Mouse (Mus musculus): ENCODE measurements around the gene Fgfrl1.

The Fgfrl1 gene

DNA sequence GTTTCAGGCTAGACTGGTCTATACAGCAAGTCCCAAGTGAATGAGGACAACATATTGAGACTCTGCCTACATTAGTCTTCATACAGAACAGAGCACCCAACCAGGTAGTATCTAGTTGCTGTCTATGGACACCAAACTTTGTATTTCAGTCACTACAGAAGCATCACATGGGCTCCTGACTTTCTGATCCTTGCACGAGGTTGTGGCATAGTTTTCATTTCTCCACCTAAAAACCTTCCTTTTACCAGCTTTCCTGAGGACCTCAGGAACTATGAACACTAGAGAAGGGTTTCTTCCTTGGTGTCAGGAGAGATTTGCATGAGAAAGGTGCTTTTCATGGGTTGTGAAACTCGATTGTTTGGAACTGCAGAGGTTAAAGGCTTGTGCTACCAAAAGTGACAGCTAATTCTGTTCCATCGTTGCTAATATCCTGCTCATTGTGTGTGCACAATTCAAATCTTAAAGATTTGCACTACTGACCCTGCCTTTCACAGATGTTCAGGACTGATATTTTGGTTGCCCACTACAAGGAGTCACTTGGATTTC is 23.7 kb upstream of the Fgfrl1 start:
- no peak for DNase-seq

GRCm38 (mm10) chr5:108668977-108669936 is 22.9 kb upstream of the Fgfrl1 start, which contains the start of gene Dgkq:
TSS of gene Dgkq (minus strand) at chr5:108669672.
- DNase-seq = peak; percentile 86

- DNase-seq = no peak
Measured at GRCm38 (mm10) chr5:108669986-108670385, 22.2 kb upstream of the Fgfrl1 start.

GRCm38 (mm10) chr5:108670785-108671184 is 21.4 kb upstream of the Fgfrl1 start:
- DNase-seq = peak; percentile 70

DNA sequence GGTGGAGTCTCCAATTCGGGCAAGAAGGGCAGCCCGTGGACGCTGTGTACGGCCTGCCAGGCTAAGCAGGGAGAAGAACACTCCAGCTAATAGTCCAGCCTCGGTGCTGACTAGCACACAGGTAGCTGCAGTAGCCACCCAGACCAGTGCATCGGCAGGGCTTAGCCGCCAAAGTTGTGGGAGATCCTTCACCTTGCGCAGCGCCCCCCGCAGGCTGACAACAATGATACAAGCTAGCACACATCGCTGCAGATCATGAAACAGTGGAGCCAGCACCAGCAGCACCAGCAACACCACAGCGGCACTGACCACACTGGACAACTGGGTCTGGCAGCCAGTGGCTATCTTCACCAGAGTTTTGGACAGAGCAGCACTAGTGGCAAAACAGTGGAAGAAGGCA is 20.4 kb upstream of the Fgfrl1 start:
- no peak for DNase-seq

GRCm38 (mm10) chr5:108674624-108675023 is 17.6 kb upstream of the Fgfrl1 start:
- no peak for DNase-seq

DNA sequence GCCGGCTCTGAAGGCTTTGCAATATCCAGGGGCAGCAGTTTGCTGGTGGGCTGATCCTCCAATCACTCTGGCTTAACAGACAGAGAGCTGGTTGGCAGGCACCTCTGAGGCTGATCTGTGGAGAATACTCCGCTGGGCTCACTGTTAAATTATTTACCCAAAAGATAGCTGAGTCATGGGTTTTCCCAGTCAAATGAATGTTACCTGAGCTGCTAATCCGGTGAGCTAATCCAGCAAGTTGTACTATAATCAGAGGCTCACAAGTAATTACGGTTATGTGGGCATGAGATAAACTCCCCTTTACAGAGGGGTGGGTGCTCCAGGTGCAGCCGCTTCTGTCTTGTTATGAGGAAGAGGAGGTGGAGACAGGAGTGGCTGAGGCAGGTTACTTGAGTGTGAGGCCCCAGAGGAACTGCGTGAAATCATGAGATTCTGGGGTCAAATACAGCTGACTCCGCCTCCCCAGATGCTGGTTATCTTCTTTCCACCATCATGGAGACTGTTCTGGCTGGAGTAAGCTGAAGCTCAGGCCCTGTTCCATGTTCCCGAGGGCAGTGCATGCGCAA is 16.8 kb upstream of the Fgfrl1 start, which contains the start of gene Slc26a1:
Gene Slc26a1 (minus strand): TSS at position 319 of the 566 bp plus-strand sequence.
- no peak for DNase-seq

GRCm38 (mm10) chr5:108676772-108677498 is 15.2 kb upstream of the Fgfrl1 start:
- no peak for DNase-seq

DNA sequence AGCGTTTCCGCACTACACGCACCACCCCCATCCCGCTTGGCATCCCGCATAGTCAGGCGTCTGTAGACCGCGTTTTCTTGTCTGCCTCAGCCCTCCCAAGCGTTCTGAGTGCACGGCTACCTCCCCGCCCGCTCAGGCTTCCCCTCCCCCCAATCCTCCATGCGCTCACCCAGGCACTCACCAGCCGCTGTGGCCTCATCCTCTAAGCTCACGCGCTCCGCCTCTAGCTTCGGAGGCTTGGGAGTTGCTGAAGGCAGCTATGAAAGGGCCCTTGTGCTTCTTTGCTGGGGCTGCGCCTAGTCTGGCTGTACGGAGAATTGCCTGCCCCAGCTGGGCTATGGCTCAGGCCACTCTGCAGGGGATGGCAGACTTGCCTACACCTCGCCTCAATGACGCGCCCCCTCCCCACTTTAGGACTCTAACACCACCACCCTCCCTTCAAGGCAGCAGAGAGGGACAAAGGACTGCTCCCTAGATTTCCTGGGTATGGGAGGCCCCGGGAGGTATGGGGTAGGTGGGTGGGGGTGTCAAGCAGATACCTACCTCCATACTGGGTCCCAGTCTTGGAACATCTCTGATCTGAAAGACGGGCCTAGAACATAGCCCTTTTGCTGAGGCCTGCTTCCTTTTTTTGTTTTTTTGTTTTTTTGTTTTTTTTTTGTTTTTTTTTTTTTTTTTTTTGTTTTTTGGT is 14.4 kb upstream of the Fgfrl1 start:
- no peak for DNase-seq

DNA sequence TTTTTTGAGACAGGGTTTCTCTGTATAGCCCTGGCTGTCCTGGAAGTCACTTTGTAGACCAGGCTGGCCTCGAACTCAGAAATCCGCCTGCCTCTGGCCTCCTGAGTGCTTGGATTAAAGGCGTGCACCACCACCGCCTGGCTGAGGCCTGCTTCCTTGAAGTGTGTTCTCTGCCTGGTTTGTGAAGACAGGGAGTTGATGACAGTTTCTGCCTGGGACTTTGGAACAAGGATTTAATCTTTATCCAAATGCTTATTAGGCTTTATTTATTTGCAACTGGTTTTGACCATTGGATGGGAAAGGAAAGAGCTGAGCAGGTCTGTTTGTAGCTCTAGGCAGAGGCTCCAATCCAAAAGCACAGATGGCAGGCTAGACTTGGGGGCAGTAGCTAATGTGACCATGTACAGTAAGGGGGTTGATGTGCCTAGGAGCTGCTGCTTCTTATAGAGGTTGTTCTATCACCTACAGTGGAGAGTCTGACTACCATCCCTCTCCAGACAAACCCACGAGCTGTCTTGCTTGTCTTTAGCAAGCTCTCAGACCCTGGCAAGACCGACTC is 13.8 kb upstream of the Fgfrl1 start:
- no peak for DNase-seq

- DNase-seq = no peak
Measured at GRCm38 (mm10) chr5:108679909-108680308, 12.3 kb upstream of the Fgfrl1 start.

- DNase-seq = no peak
Measured at GRCm38 (mm10) chr5:108680871-108681270, 11.3 kb upstream of the Fgfrl1 start.

DNA sequence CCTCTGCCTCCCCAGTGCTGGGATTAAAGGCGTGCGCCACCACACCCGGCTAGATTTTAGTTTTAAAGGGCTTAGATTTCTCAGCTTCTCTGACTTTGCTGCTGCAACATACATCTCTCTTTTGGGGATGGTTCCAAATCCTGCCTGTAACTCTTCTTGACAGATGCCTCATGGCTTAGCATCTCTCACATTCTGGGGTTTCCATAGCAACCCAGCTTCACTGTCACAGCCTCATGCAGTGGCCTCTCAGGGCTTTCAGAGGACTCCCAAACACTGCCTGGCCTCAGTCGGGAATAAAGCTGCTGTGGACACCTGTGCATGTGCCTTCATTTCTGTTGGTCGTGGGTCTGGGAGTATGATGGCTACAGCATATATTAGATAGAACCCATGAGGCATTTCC is 3.1 kb upstream of the Fgfrl1 start:
- no peak for DNase-seq

DNA sequence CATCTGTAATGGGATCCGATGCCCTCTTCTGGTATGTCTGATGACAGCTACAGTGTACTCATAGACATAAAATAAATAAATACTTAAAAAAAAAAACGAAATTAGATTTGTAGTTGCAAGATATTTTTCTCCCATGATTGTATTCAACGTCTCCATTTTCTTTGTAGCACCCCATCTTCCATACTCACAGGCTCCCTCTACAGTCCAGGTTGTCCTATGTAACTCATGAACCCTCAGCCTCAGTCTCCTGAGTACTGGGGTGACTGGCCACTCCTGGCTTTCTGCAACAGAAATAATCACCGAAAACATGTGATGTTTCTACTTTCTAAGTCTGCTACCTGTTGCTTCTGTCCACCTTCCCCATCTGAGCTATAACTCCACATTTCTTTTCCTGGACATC is 1.0 kb upstream of the Fgfrl1 start:
- DNase-seq = peak; percentile 33

- DNase-seq = peak; percentile 92
Measured at GRCm38 (mm10) chr5:108693872-108694288, 1.7 kb downstream of the Fgfrl1 start.

DNA sequence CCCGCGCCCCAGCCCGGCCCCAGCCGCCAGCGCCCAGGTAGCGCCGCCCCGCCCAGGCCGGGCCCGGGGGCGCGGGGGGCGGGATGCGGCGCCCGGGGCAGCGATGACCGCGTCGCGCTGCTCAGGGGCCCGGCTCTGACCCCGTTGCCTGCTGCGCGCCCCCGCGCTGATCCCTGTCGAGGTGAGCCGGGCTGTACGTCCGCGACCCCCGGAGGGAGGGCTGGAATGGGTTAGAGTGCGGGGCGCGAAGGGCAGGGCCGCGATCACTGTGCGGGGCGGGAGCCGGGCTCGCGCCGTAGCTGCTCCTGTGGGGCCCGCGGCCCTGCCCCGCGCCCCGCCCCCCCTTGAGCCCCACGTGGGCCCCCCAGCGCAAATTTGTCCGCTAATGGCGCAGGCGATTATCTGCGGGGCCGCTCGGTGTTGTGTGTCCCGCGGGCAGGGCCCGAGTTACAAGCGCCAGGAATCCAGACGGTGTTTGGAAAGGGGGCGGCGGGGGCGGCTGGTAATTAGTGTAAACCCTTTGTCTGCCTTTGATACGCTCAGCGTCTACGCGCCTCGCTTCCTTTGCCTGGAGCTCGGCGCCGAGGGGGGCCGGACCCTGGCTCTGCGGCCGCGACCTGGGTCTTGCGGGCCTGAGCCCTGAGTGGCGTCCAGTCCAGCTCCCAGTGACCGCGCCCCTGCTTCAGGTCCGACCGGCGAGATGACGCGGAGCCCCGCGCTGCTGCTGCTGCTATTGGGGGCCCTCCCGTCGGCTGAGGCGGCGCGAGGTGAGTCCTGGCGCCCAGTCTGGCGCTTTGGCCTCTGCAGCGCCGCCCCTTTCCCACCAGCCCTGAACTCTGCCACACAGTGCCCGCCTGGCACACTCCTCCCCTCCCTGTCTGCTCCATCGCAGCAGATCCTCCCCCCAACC is 2.4 kb downstream of the Fgfrl1 start:
- peak; percentile 54 for DNase-seq

- no peak for DNase-seq
Measured at GRCm38 (mm10) chr5:108695861-108696260, 3.7 kb downstream of the Fgfrl1 start.

GRCm38 (mm10) chr5:108696542-108696941 is 4.4 kb downstream of the Fgfrl1 start:
- DNase-seq = no peak

DNA sequence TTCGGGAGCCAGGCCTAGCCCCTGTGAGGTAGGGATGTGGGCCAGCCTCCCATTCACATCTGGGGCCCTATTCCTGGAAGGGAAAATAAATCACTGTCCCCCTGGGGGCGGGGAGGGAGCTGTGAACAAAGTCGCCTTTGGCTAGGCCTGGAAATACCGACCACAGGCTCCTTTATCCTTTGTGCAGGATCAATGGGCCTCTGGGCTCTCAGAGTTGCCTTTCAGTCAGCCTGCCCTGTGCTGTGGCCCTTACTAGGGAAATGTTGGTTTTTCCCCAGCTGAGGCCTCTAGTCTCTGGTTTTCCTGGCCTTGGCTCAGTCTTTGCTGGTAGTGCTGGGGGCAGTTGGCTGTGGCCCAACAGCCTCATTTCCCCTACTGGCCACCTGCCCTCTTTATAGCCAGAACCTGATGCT is 5.2 kb downstream of the Fgfrl1 start:
- no peak for DNase-seq

GRCm38 (mm10) chr5:108700346-108700745 is 8.2 kb downstream of the Fgfrl1 start:
- no peak for DNase-seq
